Mouse (Mus musculus) ES-Bruce4 (cell line): ENCODE measurements around the gene Ngly1. TPM values are rescaled to one million over a fixed set of nuclear protein-coding genes. Genes with fewer than 3 reads are reported as not detected.

Experiments used
- H3K27ac ChIP-seq: 2 replicates; pipeline ENCODE4 v1.5.1; 2012; ENCODE audit warnings: low read length, inconsistent platforms; ENCODE audit not compliant: insufficient read depth
- H3K27me3 ChIP-seq: 2 replicates; pipeline ENCODE4 v1.6.1; 2012; ENCODE audit warnings: mild to moderate bottlenecking, low read length, inconsistent platforms; ENCODE audit not compliant: control insufficient read depth, poor library complexity, insufficient read depth, severe bottlenecking
- H3K36me3 ChIP-seq: 2 replicates; pipeline ENCODE4 v1.6.1; 2012; ENCODE audit warnings: inconsistent platforms, mild to moderate bottlenecking, low read length, moderate library complexity; ENCODE audit not compliant: control insufficient read depth, poor library complexity, insufficient read depth, severe bottlenecking
- H3K4me1 ChIP-seq: one replicate; pipeline ENCODE4 v1.8.1; 2011; ENCODE audit warnings: low read length; ENCODE audit not compliant: control insufficient read depth, insufficient read depth
- H3K4me3 ChIP-seq: 2 replicates; pipeline ENCODE4 v1.5.1; 2011; ENCODE audit warnings: low read depth, mild to moderate bottlenecking, low read length
- H3K9ac ChIP-seq: 2 replicates; pipeline ENCODE4 v1.6.1; 2012; ENCODE audit warnings: low read depth, mild to moderate bottlenecking, inconsistent platforms; ENCODE audit not compliant: poor library complexity, severe bottlenecking
- H3K9me3 ChIP-seq: replicated peaks from 2 replicates; pipeline ENCODE4 v1.6.1; 2012; ENCODE audit warnings: mild to moderate bottlenecking, low read length, inconsistent platforms; ENCODE audit not compliant: control insufficient read depth, poor library complexity, insufficient read depth, severe bottlenecking
- CTCF ChIP-seq: IDR thresholded peaks from one replicate; pipeline ENCODE4 v1.8.1; 2011; ENCODE audit warnings: low read depth, low read length
- EP300 ChIP-seq: IDR thresholded peaks from 2 replicates; pipeline ENCODE4 v1.6.1; 2011; ENCODE audit warnings: low read depth, low read length; ENCODE audit not compliant: insufficient read depth
- POLR2A ChIP-seq: IDR thresholded peaks from one replicate; pipeline ENCODE4 v1.8.1; 2011; ENCODE audit warnings: low read length; ENCODE audit not compliant: insufficient read depth
- polyA plus RNA-seq: library from polyadenylated mRNA; stranded (reverse); fragments of >200 nt; gene quantifications from 2 replicates; pipeline ENCODE4 v1.2.4, GENCODE M21; 2011; ENCODE audit warnings: low read depth; ENCODE audit not compliant: missing spikeins, insufficient read depth, insufficient read length

Ngly1 gene
- polyA plus RNA-seq, 1 experiment, result 11.8 TPM

DNA sequence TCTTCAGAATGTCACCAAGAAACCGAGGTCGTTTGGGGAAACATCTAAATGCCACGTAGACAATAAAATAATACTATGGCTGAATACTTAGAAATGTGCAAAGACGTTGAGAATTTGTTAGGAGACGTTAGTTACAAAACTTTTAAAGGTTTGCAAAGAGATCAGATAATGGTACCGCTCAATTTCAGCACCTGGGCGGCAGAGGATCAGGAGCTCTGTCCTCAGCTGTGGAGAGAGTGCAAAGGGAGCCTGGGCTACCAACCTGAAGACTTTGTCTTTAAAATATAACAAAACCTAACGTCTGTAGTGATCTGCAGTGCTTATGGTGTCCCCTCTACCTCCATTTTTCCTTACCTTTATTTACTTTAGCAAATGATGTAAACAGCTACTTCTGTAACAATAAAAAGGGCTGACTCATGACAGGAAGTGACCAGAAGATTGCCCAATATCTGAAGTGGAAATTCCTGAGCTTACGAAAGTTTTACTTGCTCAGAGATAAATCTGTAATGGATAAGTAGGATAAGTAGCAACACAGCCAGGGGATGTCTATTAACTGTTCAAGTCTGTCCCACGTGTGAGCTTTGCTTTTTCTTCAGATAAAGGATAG, 5.4 kb upstream of the Ngly1 start:
- Histone ChIP-seq H3K27me3 (no peaks in the 10 kb centered on the region), H3K9me3 (no peaks in the 10 kb centered on the region), H3K4me1 (no peaks in the 10 kb centered on the region), H3K36me3 (no peaks in the 10 kb centered on the region), H3K9ac (peak overlapping the region; percentile 56), H3K27ac (no peak overlapping the region), H3K4me3 (peak overlapping the region; percentile 92)
- TF ChIP-seq EP300 (no peak), CTCF (no peak), POLR2A (no peak)

GRCm38 (mm10) chr14:16244370-16244769, 4.7 kb upstream of the Ngly1 start:
- no peak overlapping the region for H3K9ac ChIP-seq
- no peak overlapping the region for H3K27ac ChIP-seq
- no peak overlapping the region for H3K4me3 ChIP-seq
- H3K4me1 ChIP-seq, result no peaks in the 10 kb centered on the region
- H3K9me3 ChIP-seq, result no peaks in the 10 kb centered on the region
- no peaks in the 10 kb centered on the region for H3K27me3 ChIP-seq
- TF ChIP-seq CTCF (no peak), POLR2A (no peak), EP300 (no peak)
- H3K36me3 ChIP-seq, result no peaks in the 10 kb centered on the region

DNA sequence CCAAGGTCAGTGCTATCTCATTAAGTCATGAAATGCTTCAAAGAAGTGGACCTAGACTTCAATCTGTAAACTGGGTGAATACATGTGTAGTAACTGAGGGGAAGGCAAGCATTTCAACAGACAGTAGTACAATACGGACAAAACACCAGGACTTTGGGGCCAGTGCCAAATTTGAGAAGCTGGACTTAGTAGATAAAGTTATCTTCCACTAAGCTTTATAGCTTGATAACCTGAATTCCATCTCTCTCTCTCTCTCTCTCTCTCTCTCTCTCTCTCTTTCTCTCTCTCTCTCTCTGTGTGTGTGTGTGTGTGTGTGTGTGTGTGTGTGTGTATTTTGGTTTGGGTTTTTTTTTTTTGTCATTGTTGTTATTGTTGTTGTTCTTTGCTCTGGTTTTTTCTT, 4.0 kb upstream of the Ngly1 start:
- H3K9ac ChIP-seq, result no peak overlapping the region
- TF ChIP-seq POLR2A, result no peak
- TF ChIP-seq CTCF, result no peak
- TF ChIP-seq EP300, result no peak
- no peaks in the 10 kb centered on the region for H3K9me3 ChIP-seq
- H3K4me3 ChIP-seq, result no peak overlapping the region
- no peaks in the 10 kb centered on the region for H3K27me3 ChIP-seq
- H3K36me3 ChIP-seq, result no peaks in the 10 kb centered on the region
- H3K27ac ChIP-seq, result no peak overlapping the region
- no peaks in the 10 kb centered on the region for H3K4me1 ChIP-seq

DNA sequence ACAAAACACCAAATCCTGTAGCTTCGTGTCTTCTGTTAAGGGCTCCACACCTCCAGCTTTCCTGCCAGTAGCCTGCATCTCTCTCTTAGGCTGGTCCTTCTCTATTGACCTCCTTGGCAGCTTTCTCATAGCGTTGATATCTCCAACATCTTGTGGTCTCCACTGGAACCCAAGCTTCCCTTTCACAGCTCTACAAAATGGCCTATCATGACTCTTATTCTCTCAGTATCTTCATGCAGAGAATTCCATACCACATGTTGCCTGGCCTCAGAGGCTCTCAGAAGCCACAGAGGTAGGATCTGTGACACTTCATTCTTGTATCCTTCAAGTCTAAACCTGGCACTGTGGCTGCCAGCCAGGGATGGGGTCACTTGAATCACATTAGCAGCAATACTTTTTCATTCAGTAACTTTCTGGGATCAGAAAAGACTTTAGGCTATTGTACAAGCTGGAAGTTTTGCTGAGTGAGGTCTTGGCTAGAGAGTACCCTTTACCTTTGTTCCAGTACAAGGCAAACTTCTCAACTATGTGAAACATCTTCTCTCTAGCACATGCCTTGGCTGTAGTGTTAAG, 2.7 kb upstream of the Ngly1 start:
- TF ChIP-seq CTCF (no peak), POLR2A (no peak), EP300 (no peak)
- no peak overlapping the region for H3K9ac ChIP-seq
- H3K9me3 ChIP-seq, result no peaks in the 10 kb centered on the region
- H3K4me3 ChIP-seq, result no peak overlapping the region
- H3K36me3 ChIP-seq, result no peaks in the 10 kb centered on the region
- no peaks in the 10 kb centered on the region for H3K27me3 ChIP-seq
- no peaks in the 10 kb centered on the region for H3K4me1 ChIP-seq
- no peak overlapping the region for H3K27ac ChIP-seq

GRCm38 (mm10) chr14:16248135-16248534, 945 bp upstream of the Ngly1 start:
- H3K27ac ChIP-seq, result no peak overlapping the region
- no peak overlapping the region for H3K9ac ChIP-seq
- no peaks in the 10 kb centered on the region for H3K27me3 ChIP-seq
- H3K4me1 ChIP-seq, result no peaks in the 10 kb centered on the region
- TF ChIP-seq EP300 (no peak), CTCF (no peak), POLR2A (no peak)
- no peaks in the 10 kb centered on the region for H3K36me3 ChIP-seq
- no peak overlapping the region for H3K4me3 ChIP-seq
- H3K9me3 ChIP-seq, result no peaks in the 10 kb centered on the region

DNA sequence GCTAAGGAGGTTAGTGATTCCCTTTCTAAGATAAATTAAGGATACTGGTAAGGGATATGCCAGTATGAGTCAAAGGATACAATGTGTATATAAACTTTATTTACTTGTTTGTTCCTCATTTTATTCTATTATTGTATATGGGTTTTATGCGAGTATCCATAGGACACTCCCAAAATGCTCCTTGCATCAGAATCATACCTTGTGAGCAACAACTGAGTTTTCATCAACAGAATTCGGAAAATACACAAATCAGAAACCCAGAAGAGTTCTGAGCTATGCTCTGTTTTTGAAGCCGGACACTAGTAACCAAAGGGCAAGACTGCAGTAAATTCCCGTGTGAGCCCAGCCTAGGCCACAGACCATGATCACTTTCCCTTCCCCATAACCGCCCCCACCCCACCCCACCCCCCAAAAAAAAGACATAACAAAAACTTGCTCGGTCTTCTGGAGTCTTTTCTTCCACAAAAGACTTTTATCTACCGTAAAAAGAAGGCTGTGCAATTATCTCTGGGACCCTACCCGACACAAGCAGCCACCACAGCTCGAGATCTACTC, 400 bp upstream of the Ngly1 start:
- no peaks in the 10 kb centered on the region for H3K27me3 ChIP-seq
- no peaks in the 10 kb centered on the region for H3K36me3 ChIP-seq
- TF ChIP-seq CTCF (no peak), EP300 (no peak), POLR2A (no peak)
- no peak overlapping the region for H3K27ac ChIP-seq
- H3K9ac ChIP-seq, result peak overlapping the region; percentile 63
- no peaks in the 10 kb centered on the region for H3K4me1 ChIP-seq
- H3K4me3 ChIP-seq, result peak overlapping the region; percentile 75
- H3K9me3 ChIP-seq, result no peaks in the 10 kb centered on the region
